Mouse (Mus musculus): ENCODE measurements around the gene Plekhn1.
A peak's percentile ranks its signal among the peaks of the same experiment; 100 is the strongest.

Plekhn1 gene

GRCm38 (mm10) chr4:156234701-156235213 lies at the start of gene Plekhn1:
Gene Plekhn1 (minus strand): TSS chr4:156234857.
- DNase-seq (ENCODE audit: low spot score in 2 of 2): peak in 1 of 2 experiments; percentile 65

GRCm38 (mm10) chr4:156255078-156255839 lies 20.6 kb upstream of the Plekhn1 start, which contains the start of gene Samd11:
Gene Samd11 (minus strand): TSS chr4:156255657.
- DNase-seq (ENCODE audit: low spot score in 2 of 2): no peak

GRCm38 (mm10) chr4:156254361-156255077 lies 19.9 kb upstream of the Plekhn1 start:
- no peak for DNase-seq (ENCODE audit: low spot score in 2 of 2)

- DNase-seq (ENCODE audit: low spot score in 2 of 2): no peak
These were observed 18.4 kb upstream of the Plekhn1 start for GRCm38 (mm10) chr4:156253043-156253442.

GRCm38 (mm10) chr4:156252619-156253018 lies 18.0 kb upstream of the Plekhn1 start:
- DNase-seq (ENCODE audit: low spot score in 2 of 2): no peak

- no peak for DNase-seq (ENCODE audit: low spot score in 2 of 2)
These were observed 17.5 kb upstream of the Plekhn1 start for GRCm38 (mm10) chr4:156252140-156252539.

GRCm38 (mm10) chr4:156251081-156251480 lies 16.4 kb upstream of the Plekhn1 start:
- DNase-seq (ENCODE audit: low spot score in 2 of 2): no peak

GRCm38 (mm10) chr4:156249567-156249966 lies 14.9 kb upstream of the Plekhn1 start:
- DNase-seq (ENCODE audit: low spot score in 2 of 2): no peak

- DNase-seq (ENCODE audit: low spot score in 2 of 2): no peak
These were observed 2.2 kb upstream of the Plekhn1 start for GRCm38 (mm10) chr4:156236651-156237447.

GRCm38 (mm10) chr4:156235808-156236533 lies 1.3 kb upstream of the Plekhn1 start, which contains the start of gene Noc2l:
Gene Noc2l (plus strand): TSS chr4:156236010.
- peak; percentile 59 to 82 for DNase-seq (ENCODE audit: low spot score in 2 of 2)

- DNase-seq (ENCODE audit: low spot score in 2 of 2): no peak
These were observed 708 bp upstream of the Plekhn1 start for GRCm38 (mm10) chr4:156235360-156235770.

- DNase-seq (ENCODE audit: low spot score in 2 of 2): no peak
These were observed 596 bp downstream of the Plekhn1 start for GRCm38 (mm10) chr4:156234021-156234501.

GRCm38 (mm10) chr4:156228393-156229024 lies 6.1 kb downstream of the Plekhn1 start:
- DNase-seq (ENCODE audit: low spot score in 2 of 2): peak in 1 of 2 experiments; percentile 40

GRCm38 (mm10) chr4:156227752-156228392 lies 6.8 kb downstream of the Plekhn1 start:
- DNase-seq (ENCODE audit: low spot score in 2 of 2): no peak

GRCm38 (mm10) chr4:156224276-156224675 lies 10.4 kb downstream of the Plekhn1 start:
- DNase-seq (ENCODE audit: low spot score in 2 of 2): no peak

GRCm38 (mm10) chr4:156219936-156220335 lies 14.7 kb downstream of the Plekhn1 start:
- no peak for DNase-seq (ENCODE audit: low spot score in 2 of 2)

GRCm38 (mm10) chr4:156217838-156218237 lies 16.8 kb downstream of the Plekhn1 start:
- no peak for DNase-seq (ENCODE audit: low spot score in 2 of 2)

GRCm38 (mm10) chr4:156217022-156217669 lies 17.5 kb downstream of the Plekhn1 start:
- no peak for DNase-seq (ENCODE audit: low spot score in 2 of 2)

GRCm38 (mm10) chr4:156216196-156216595 lies 18.5 kb downstream of the Plekhn1 start:
- DNase-seq (ENCODE audit: low spot score in 2 of 2): no peak

All from left cerebral cortex, adult 9 months (tissue).